Comparison of ENCODE assay signal across 11 mouse cellular contexts in the genomic region with DNA sequence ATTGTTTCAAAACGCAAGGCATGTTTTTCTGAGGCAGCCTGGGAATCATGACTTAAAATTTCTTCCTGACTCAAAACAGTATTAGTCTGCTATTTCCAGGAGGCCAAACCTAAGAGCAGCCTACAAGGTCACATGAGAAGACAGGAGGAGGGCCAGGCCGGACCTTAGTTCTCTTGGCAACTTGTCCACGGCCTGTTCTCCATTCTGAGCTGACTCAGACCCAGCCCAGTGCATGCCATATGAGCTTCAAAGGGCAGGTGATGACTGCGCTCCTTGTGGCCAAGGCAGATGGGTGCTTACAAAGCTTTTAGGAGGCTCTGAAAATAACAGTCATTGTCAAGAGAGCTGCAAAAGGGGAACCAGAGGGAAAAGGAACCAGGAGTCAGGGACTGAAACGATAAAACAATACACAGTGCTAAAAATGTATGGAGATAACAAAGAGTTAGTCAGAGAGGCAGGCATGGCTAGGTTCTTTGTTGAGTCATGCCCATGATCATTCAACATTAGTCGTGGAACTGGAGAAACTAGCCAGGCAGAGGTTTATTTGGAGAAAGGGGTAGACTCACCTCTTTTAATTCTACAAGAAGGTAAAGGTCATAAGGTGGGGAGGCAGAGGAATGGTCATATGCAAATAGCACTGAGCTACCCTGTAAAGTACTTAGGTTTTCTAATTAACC.
A peak's percentile ranks its signal among the peaks of the same experiment; 100 is the strongest.
DNase-seq lines count a peak whose midpoint lies in the region; ATAC-seq lines count a peak whose summit lies in the region.
"Had no signal": no experiment of that assay in that cellular context is flagged by ENCODE, and none has a peak within 500 bp of the region (broad histone marks: within the 10 kb centered on the region; RNA-seq: fewer than 3 reads in every experiment).

No protein-coding gene starts in this region.

- no peak overlapping the region for H3K4me2 ChIP-seq in heart, embryonic 11.5 days
- H3K4me2 ChIP-seq in intestine, embryonic 15.5 days (replicated peaks) = no peak overlapping the region
- H3K4me2 ChIP-seq: forebrain, embryonic 12.5 days; limb, embryonic 15.5 days had no signal

- WGBS in heart, embryonic 11.5 days (ENCODE audit: insufficient replicate concordance) = 71% methylated on average over 6 of the region's 6 CpGs
- WGBS in intestine, embryonic 15.5 days = 78% methylated on average over 6 of the region's 6 CpGs

- no peak overlapping the region for H3K9ac ChIP-seq in heart, embryonic 11.5 days (ENCODE audit: low read depth, low read length)
- no peak overlapping the region for H3K9ac ChIP-seq in intestine, embryonic 15.5 days
- H3K9ac ChIP-seq: forebrain, embryonic 12.5 days; limb, embryonic 15.5 days had no signal

- H3K4me3 ChIP-seq in heart, embryonic 11.5 days (ENCODE audit: low read depth, low read length) = no peak overlapping the region
- no peak overlapping the region for H3K4me3 ChIP-seq in intestine, embryonic 15.5 days (replicated peaks)
- H3K4me3 ChIP-seq: forebrain, embryonic 12.5 days; limb, embryonic 15.5 days had no signal

- H3K27me3 ChIP-seq in heart, embryonic 11.5 days (ENCODE audit: control insufficient read depth, insufficient read depth, low read length) = no peaks in the 10 kb centered on the region
- H3K27me3 ChIP-seq in intestine, embryonic 15.5 days (replicated peaks) = no peaks in the 10 kb centered on the region
- H3K27me3 ChIP-seq: forebrain, embryonic 12.5 days; limb, embryonic 15.5 days had no signal

- H3K36me3 ChIP-seq in heart, embryonic 11.5 days (ENCODE audit: control insufficient read depth, insufficient read depth, low read length) = no peaks in the 10 kb centered on the region
- H3K36me3 ChIP-seq in intestine, embryonic 15.5 days = no peaks in the 10 kb centered on the region
- H3K36me3 ChIP-seq: forebrain, embryonic 12.5 days; limb, embryonic 15.5 days had no signal

- ATAC-seq in heart, embryonic 11.5 days (replicated peaks; ENCODE audit: insufficient number of reproducible peaks, low FRiP score, low TSS enrichment) = no peak
- no peak for ATAC-seq in intestine, embryonic 15.5 days

- H3K27ac ChIP-seq in heart, embryonic 11.5 days (ENCODE audit: low read depth, low read length) = no peak overlapping the region
- H3K27ac ChIP-seq in intestine, embryonic 15.5 days = no peak overlapping the region
- H3K27ac ChIP-seq: forebrain, embryonic 12.5 days; limb, embryonic 15.5 days had no signal

- no peaks in the 10 kb centered on the region for H3K4me1 ChIP-seq in heart, embryonic 11.5 days (ENCODE audit: control insufficient read depth, insufficient read depth, low read length)
- H3K4me1 ChIP-seq in intestine, embryonic 15.5 days (replicated peaks) = no peaks in the 10 kb centered on the region
- H3K4me1 ChIP-seq: forebrain, embryonic 12.5 days; limb, embryonic 15.5 days had no signal

- DNase-seq in urinary bladder, adult 2 months (ENCODE audit: low spot score) = peak; percentile 24
- no peak for DNase-seq in urinary bladder, postnatal 10 days (ENCODE audit: low spot score)
- DNase-seq in brain, adult 2 months (ENCODE audit: low read depth, low spot score) = peak; percentile 16
- peak; percentile 50 to 70 for DNase-seq in kidney, postnatal 25 days
- DNase-seq in cerebellum, postnatal 10 days = no peak
- DNase-seq: spleen, adult 18-20 months; thymus, adult 18-20 months had no signal

- H3K9me3 ChIP-seq in heart, embryonic 11.5 days (replicated peaks; ENCODE audit: control insufficient read depth, low read length) = no peaks in the 10 kb centered on the region
- H3K9me3 ChIP-seq in intestine, embryonic 15.5 days = no peaks in the 10 kb centered on the region
- H3K9me3 ChIP-seq: forebrain, embryonic 12.5 days; limb, embryonic 15.5 days had no signal

Comparison
In these comparisons a context has a peak if more than half of its experiments do, and no peak if none do; other contexts are left out.
1. DNase-seq: peak in urinary bladder, adult 2 months (single experiment), brain, adult 2 months (single experiment) and kidney, postnatal 25 days (2 of 2); none in urinary bladder, postnatal 10 days (single experiment) and cerebellum, postnatal 10 days (0 of 2).